Mouse (Mus musculus) adrenal gland, adult (tissue): ENCODE measurements at regions not wholly inside any gene's neighbourhood (a gene's known extent, or its start where the extent isn't known, plus 50 kb on each side); places are given as distances from the start of the nearest gene placed in this dataset.
A peak's percentile ranks its signal among the peaks of the same experiment; 100 is the strongest.

Experiments
- DNase-seq, 2 experiments: peaks; one replicate each; pipeline ENCODE4 v3.0.0; 2022 to 2023; ENCODE audit warnings: low spot score in 1 of 2; ENCODE audit not compliant: inconsistent age in 2 of 2

- DNase-seq = no peak
These were observed 52.0 kb upstream of the Dusp5 start for GRCm38 (mm10) chr19:53476768-53477547.

GRCm38 (mm10) chr19:53469256-53469655 is 59.7 kb upstream of the Dusp5 start:
- DNase-seq = no peak

- DNase-seq = no peak
These were observed 64.2 kb upstream of the Dusp5 start for GRCm38 (mm10) chr19:53464681-53465080.

- no peak for DNase-seq
These were observed 64.8 kb upstream of the Dusp5 start for GRCm38 (mm10) chr19:53464135-53464534.

- DNase-seq = no peak
These were observed 67.6 kb upstream of the Dusp5 start for GRCm38 (mm10) chr19:53461025-53462015.

- no peak for DNase-seq
These were observed 68.4 kb upstream of the Dusp5 start for GRCm38 (mm10) chr19:53460312-53461024.

- no peak for DNase-seq
These were observed 69.0 kb upstream of the Smndc1 start for GRCm38 (mm10) chr19:53459407-53459788.

GRCm38 (mm10) chr19:53458770-53459406 is 68.5 kb upstream of the Smndc1 start:
- DNase-seq = no peak

GRCm38 (mm10) chr19:53456681-53457080 is 66.3 kb upstream of the Smndc1 start:
- peak in 1 of 2 experiments; percentile 31 for DNase-seq

- no peak for DNase-seq
These were observed 64.2 kb upstream of the Smndc1 start for GRCm38 (mm10) chr19:53454571-53454970.

- DNase-seq = no peak
These were observed 63.7 kb upstream of the Smndc1 start for GRCm38 (mm10) chr19:53454059-53454458.

- DNase-seq = no peak
These were observed 63.1 kb upstream of the Smndc1 start for GRCm38 (mm10) chr19:53453317-53453947.

GRCm38 (mm10) chr19:53452360-53452759 is 62.0 kb upstream of the Smndc1 start:
- DNase-seq = no peak

GRCm38 (mm10) chr19:53451388-53451922 is 61.1 kb upstream of the Smndc1 start:
- DNase-seq = no peak

- no peak for DNase-seq
These were observed 60.4 kb upstream of the Smndc1 start for GRCm38 (mm10) chr19:53450624-53451387.

- no peak for DNase-seq
These were observed 58.9 kb upstream of the Smndc1 start for GRCm38 (mm10) chr19:53449137-53449783.

- peak; percentile 64 to 74 for DNase-seq
These were observed 57.8 kb upstream of the Smndc1 start for GRCm38 (mm10) chr19:53448206-53448605.

GRCm38 (mm10) chr19:53447754-53448153 is 57.4 kb upstream of the Smndc1 start:
- DNase-seq = no peak

- DNase-seq = no peak
These were observed 55.8 kb upstream of the Smndc1 start for GRCm38 (mm10) chr19:53446216-53446615.
